Mouse (Mus musculus) heart, adult 9 months (tissue): ENCODE data around the gene Ocln.
"Not testable (repeated sequence)": the region's sequence is repeated elsewhere in the genome, so short reads cannot be mapped to it uniquely, and the experiment has no call there.

Experiments used
- DNase-seq, 2 experiments: peaks; one replicate each; pipeline ENCODE4 v3.0.0; 2022; ENCODE audit warnings: low spot score in 2 of 2

Ocln gene

GRCm38 (mm10) chr13:100543011-100543767 is 9.3 kb downstream of the Ocln start:
- no peak for DNase-seq

- DNase-seq, result no peak
Measured at GRCm38 (mm10) chr13:100536149-100536548, 16.4 kb downstream of the Ocln start.

GRCm38 (mm10) chr13:100532788-100533365 is 19.6 kb downstream of the Ocln start:
- DNase-seq, result no peak

- no peak for DNase-seq
Measured at GRCm38 (mm10) chr13:100526649-100527038, 25.9 kb downstream of the Ocln start.

GRCm38 (mm10) chr13:100525935-100526648 is 26.4 kb downstream of the Ocln start:
- DNase-seq, result no peak

- no peak for DNase-seq
Measured at GRCm38 (mm10) chr13:100524896-100525295, 27.6 kb downstream of the Ocln start.

- no peak for DNase-seq
Measured at GRCm38 (mm10) chr13:100523698-100524097, 28.8 kb downstream of the Ocln start.

- no peak for DNase-seq
Measured at GRCm38 (mm10) chr13:100521724-100522591, 30.6 kb downstream of the Ocln start.

GRCm38 (mm10) chr13:100519162-100519561 is 33.4 kb downstream of the Ocln start:
- no peak for DNase-seq

GRCm38 (mm10) chr13:100518191-100518590 is 34.3 kb downstream of the Ocln start:
- no peak for DNase-seq

GRCm38 (mm10) chr13:100517652-100518153 is 34.8 kb downstream of the Ocln start:
- DNase-seq, result no peak

- no peak for DNase-seq
Measured at GRCm38 (mm10) chr13:100516213-100517105, 36.1 kb downstream of the Ocln start.

- DNase-seq, result no peak
Measured at GRCm38 (mm10) chr13:100512792-100513191, 39.7 kb downstream of the Ocln start.

- DNase-seq, result no peak
Measured at GRCm38 (mm10) chr13:100511860-100512364, 40.6 kb downstream of the Ocln start.

GRCm38 (mm10) chr13:100511146-100511859 is 41.2 kb downstream of the Ocln start:
- DNase-seq, result no peak

GRCm38 (mm10) chr13:100499625-100500024 is 52.9 kb downstream of the Ocln start:
- not testable (repeated sequence) for DNase-seq

- DNase-seq, result no peak
Measured at GRCm38 (mm10) chr13:100495337-100495736, 57.2 kb downstream of the Ocln start.

GRCm38 (mm10) chr13:100494370-100494769 is 58.1 kb downstream of the Ocln start:
- DNase-seq, result not testable (repeated sequence)

GRCm38 (mm10) chr13:100493313-100493712 is 59.2 kb downstream of the Ocln start:
- no peak for DNase-seq
